Mouse (Mus musculus) heart, postnatal 0 days (tissue): ENCODE results near the gene Tmprss7. TPM values are rescaled to one million over a fixed set of nuclear protein-coding genes. Genes with fewer than 3 reads are reported as not detected.

Experiments used
- ATAC-seq: fragments of 200-750 bp; cut with Nextera tagmentation; 2 replicates; pipeline ENCODE4 v1.8.0; 2017; ENCODE audit warnings: low read depth, moderate number of reproducible peaks, moderate library complexity; ENCODE audit not compliant: insufficient read depth
- DNase-seq: peaks from one replicate; pipeline ENCODE4 v3.0.0-alpha.2; 2016; ENCODE audit warnings: low spot score
- H3K27ac ChIP-seq: fragments of 300-500 bp; sonication (generic); 2 replicates; pipeline ENCODE4 v1.5.1; 2014; ENCODE audit warnings: low read depth, mild to moderate bottlenecking
- H3K27me3 ChIP-seq: fragments of 300-500 bp; sonication (generic); 2 replicates; pipeline ENCODE4 v1.6.1; 2014; ENCODE audit warnings: low read length, mixed read lengths; ENCODE audit not compliant: control insufficient read depth, insufficient read depth
- H3K36me3 ChIP-seq: fragments of 300-500 bp; sonication (generic); replicated peaks from 2 replicates; pipeline ENCODE4 v1.6.1; 2014; ENCODE audit warnings: low read length, mixed read lengths; ENCODE audit not compliant: control insufficient read depth, insufficient read depth
- H3K4me1 ChIP-seq: fragments of 300-500 bp; sonication (generic); 2 replicates; pipeline ENCODE4 v1.6.1; 2014; ENCODE audit warnings: antibody characterized with exemption; ENCODE audit not compliant: control insufficient read depth, insufficient read depth
- H3K4me2 ChIP-seq: fragments of 300-500 bp; sonication (generic); 2 replicates; pipeline ENCODE4 v1.6.1; 2014; ENCODE audit warnings: low read depth, mild to moderate bottlenecking, low read length, moderate library complexity
- H3K4me3 ChIP-seq: fragments of 300-500 bp; sonication (generic); 2 replicates; pipeline ENCODE4 v1.5.1; 2014; ENCODE audit warnings: low read depth, low read length
- H3K9ac ChIP-seq: fragments of 300-500 bp; sonication (generic); replicated peaks from 2 replicates; pipeline ENCODE4 v1.6.1; 2014; ENCODE audit warnings: low read depth, low read length, mixed read lengths
- H3K9me3 ChIP-seq: fragments of 300-500 bp; sonication (generic); replicated peaks from 2 replicates; pipeline ENCODE4 v1.6.1; 2016; ENCODE audit warnings: low read length; ENCODE audit not compliant: control insufficient read depth
- CTCF ChIP-seq: IDR thresholded peaks from 2 replicates; pipeline ENCODE4 v1.5.1; 2016; ENCODE audit warnings: antibody characterized with exemption, control low read depth, low read depth
- EP300 ChIP-seq: IDR thresholded peaks from 2 replicates; pipeline ENCODE4 v1.6.1; 2016; ENCODE audit warnings: antibody characterized with exemption, low read depth
- WGBS: fragments of 180-500 bp; shearing (Covaris S2); extraction: QIAGEN DNeasy Blood & Tissue Kit; methylation state at CpG from one replicate; pipeline ENCODE4 v1.1.7; 2014; 5-methylcytosine and 5-hydroxymethylcytosine counted together
- polyA plus RNA-seq: library from polyadenylated mRNA; unstranded; fragments of >200 nt; fragmentation: Nextera tagmentation; extraction: Ambion mirVana; gene quantifications from 2 replicates; pipeline ENCODE4 v1.2.1, GENCODE M21; 2015
- total RNA-seq: library from RNA; depleted of rRNA; stranded (reverse); fragments of >200 nt; gene quantifications from 2 replicates; pipeline ENCODE4 v1.2.3, GENCODE M21; 2014; ENCODE audit warnings: low replicate concordance

The Tmprss7 gene
- total and polyA plus RNA-seq, 2 experiments from 2014 or later = not detected

GRCm38 (mm10) chr16:45625342-45625741 is 68.1 kb downstream of the Tmprss7 start:
- no peak for ATAC-seq
- 70% methylated on average over 2 of the region's 2 CpGs for WGBS
- no peaks in the 10 kb centered on the region for H3K4me1 ChIP-seq

GRCm38 (mm10) chr16:45624791-45625190 is 68.7 kb downstream of the Tmprss7 start:
- 58% methylated on average over 2 of the region's 2 CpGs for WGBS
- Histone ChIP-seq H3K4me3 (no peak overlapping the region), H3K4me1 (no peaks in the 10 kb centered on the region), H3K4me2 (no peak overlapping the region), H3K36me3 (no peaks in the 10 kb centered on the region), H3K9me3 (no peaks in the 10 kb centered on the region), H3K27ac (no peak overlapping the region), H3K27me3 (no peaks in the 10 kb centered on the region), H3K9ac (no peak overlapping the region)
- TF ChIP-seq EP300 (no peak), CTCF (no peak)
- no peak for DNase-seq
- no peak for ATAC-seq

More at GRCm38 (mm10) chr16:45625342-45625741, 68.1 kb downstream of the Tmprss7 start:
- Histone ChIP-seq H3K4me2 (no peak overlapping the region), H3K9ac (no peak overlapping the region), H3K4me3 (no peak overlapping the region), H3K36me3 (no peaks in the 10 kb centered on the region), H3K9me3 (no peaks in the 10 kb centered on the region), H3K27me3 (no peaks in the 10 kb centered on the region), H3K27ac (no peak overlapping the region)
- no peak for DNase-seq
- no peak for TF ChIP-seq EP300
- TF ChIP-seq CTCF = no peak

GRCm38 (mm10) chr16:45623230-45623629 is 70.2 kb downstream of the Tmprss7 start:
- ATAC-seq (no peak), DNase-seq (no peak)
- Histone ChIP-seq H3K27ac (no peak overlapping the region), H3K4me3 (no peak overlapping the region), H3K9me3 (no peaks in the 10 kb centered on the region), H3K4me1 (no peaks in the 10 kb centered on the region), H3K9ac (no peak overlapping the region), H3K27me3 (no peaks in the 10 kb centered on the region), H3K4me2 (no peak overlapping the region), H3K36me3 (no peaks in the 10 kb centered on the region)
- TF ChIP-seq EP300 (no peak), CTCF (no peak)
- 62% methylated on average over 4 of the region's 4 CpGs for WGBS

GRCm38 (mm10) chr16:45619751-45620375 is 73.6 kb downstream of the Tmprss7 start:
- 36% methylated on average over 8 of the region's 8 CpGs for WGBS
- no peak for ATAC-seq
- TF ChIP-seq CTCF (no peak), EP300 (no peak)

GRCm38 (mm10) chr16:45615944-45616343 is 77.5 kb downstream of the Tmprss7 start:
- Histone ChIP-seq H3K27ac (no peak overlapping the region), H3K4me3 (no peak overlapping the region), H3K9ac (no peak overlapping the region), H3K4me2 (no peak overlapping the region), H3K36me3 (no peaks in the 10 kb centered on the region), H3K9me3 (no peaks in the 10 kb centered on the region), H3K4me1 (no peaks in the 10 kb centered on the region), H3K27me3 (no peaks in the 10 kb centered on the region)
- WGBS = 83% methylated on average over 1 of the region's 1 CpGs
- no peak for DNase-seq
- TF ChIP-seq EP300 = no peak
- TF ChIP-seq CTCF = no peak
- no peak for ATAC-seq

More at GRCm38 (mm10) chr16:45619751-45620375, 73.6 kb downstream of the Tmprss7 start:
- Histone ChIP-seq H3K4me1 (no peaks in the 10 kb centered on the region), H3K4me2 (no peak overlapping the region), H3K27ac (no peak overlapping the region), H3K4me3 (no peak overlapping the region), H3K9ac (no peak overlapping the region), H3K36me3 (no peaks in the 10 kb centered on the region), H3K27me3 (no peaks in the 10 kb centered on the region), H3K9me3 (no peaks in the 10 kb centered on the region)
- DNase-seq = no peak

GRCm38 (mm10) chr16:45613247-45613646 is 80.2 kb downstream of the Tmprss7 start:
- ATAC-seq = no peak
- H3K4me2 ChIP-seq = no peak overlapping the region
- H3K27ac ChIP-seq = no peak overlapping the region
- H3K36me3 ChIP-seq = no peaks in the 10 kb centered on the region
- H3K9me3 ChIP-seq = no peaks in the 10 kb centered on the region
- H3K27me3 ChIP-seq = no peaks in the 10 kb centered on the region
- no peak overlapping the region for H3K9ac ChIP-seq
- TF ChIP-seq EP300 (no peak), CTCF (no peak)
- WGBS = 69% methylated on average over 2 of the region's 2 CpGs
- no peak for DNase-seq
- no peaks in the 10 kb centered on the region for H3K4me1 ChIP-seq
- no peak overlapping the region for H3K4me3 ChIP-seq
